Mouse (Mus musculus) liver, embryonic 14.5 days (tissue): ENCODE data around the gene Ak9.

Experiments used
- CTCF ChIP-seq: IDR thresholded peaks from 2 replicates; pipeline ENCODE4 v1.5.1; 2016; ENCODE audit warnings: antibody characterized with exemption, low read depth, control low read depth
- EP300 ChIP-seq: IDR thresholded peaks from 2 replicates; pipeline ENCODE4 v1.6.1; 2016; ENCODE audit warnings: antibody characterized with exemption, low read depth

- TF ChIP-seq CTCF (no peak), EP300 (no peak)
Measured at GRCm38 (mm10) chr10:41461057-41461722, 157.4 kb downstream of the Ak9 start.
